Mouse (Mus musculus): Measurements from ENCODE around the gene Xrcc6.

DNA sequence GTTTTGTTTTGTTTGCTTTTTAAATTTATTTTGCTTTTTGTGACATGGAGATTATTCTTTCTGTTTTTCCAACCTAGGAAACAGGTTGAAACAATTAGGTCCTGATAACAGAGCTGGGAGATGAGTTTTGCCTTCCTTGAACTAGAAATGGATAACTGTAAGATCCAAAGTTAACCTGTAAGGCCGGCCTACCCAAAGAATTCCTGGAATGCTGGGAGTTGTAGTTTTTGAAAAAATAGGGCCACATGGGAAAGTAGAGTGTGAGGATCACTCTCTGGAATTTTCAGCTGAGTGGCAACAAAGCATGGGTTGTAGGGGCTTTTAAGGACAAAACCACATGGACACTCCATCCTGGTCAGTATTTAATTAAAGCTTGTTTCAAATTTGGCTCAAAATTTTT is 5.5 kb upstream of the Xrcc6 start:
- TF ChIP-seq EP300 (IDR thresholded peaks at IDR 0.05) (no peak), CTCF (IDR thresholded peaks at IDR 0.05) (no peak)

Measured in lung, postnatal 0 days (tissue).